Mouse (Mus musculus): ENCODE data around the gene Nps. TPM values are rescaled to one million over a fixed set of nuclear protein-coding genes. Genes with fewer than 3 reads are reported as not detected.
"Not testable (repeated sequence)": the region's sequence is repeated elsewhere in the genome, so short reads cannot be mapped to it uniquely, and the experiment has no call there.

The Nps gene
- not detected in 2 replicates for polyA plus RNA-seq (2016; fragmentation: Nextera tagmentation; extraction: Ambion mirVana)

GRCm38 (mm10) chr7:135258053-135258753, at the start of gene Nps:
Gene Nps, plus strand, starts transcription at chr7:135258703.
- H3K9me3 ChIP-seq; H3K4me3 ChIP-seq; H3K36me3 ChIP-seq (replicated peaks); DNase-seq (ENCODE audit: extremely low spot score, low spot score); H3K27ac ChIP-seq; H3K27me3 ChIP-seq (ENCODE audit: poor library complexity, severe bottlenecking); H3K4me1 ChIP-seq: not testable (repeated sequence)
- WGBS: 92% methylated on average over 19 of the region's 19 CpGs

DNA sequence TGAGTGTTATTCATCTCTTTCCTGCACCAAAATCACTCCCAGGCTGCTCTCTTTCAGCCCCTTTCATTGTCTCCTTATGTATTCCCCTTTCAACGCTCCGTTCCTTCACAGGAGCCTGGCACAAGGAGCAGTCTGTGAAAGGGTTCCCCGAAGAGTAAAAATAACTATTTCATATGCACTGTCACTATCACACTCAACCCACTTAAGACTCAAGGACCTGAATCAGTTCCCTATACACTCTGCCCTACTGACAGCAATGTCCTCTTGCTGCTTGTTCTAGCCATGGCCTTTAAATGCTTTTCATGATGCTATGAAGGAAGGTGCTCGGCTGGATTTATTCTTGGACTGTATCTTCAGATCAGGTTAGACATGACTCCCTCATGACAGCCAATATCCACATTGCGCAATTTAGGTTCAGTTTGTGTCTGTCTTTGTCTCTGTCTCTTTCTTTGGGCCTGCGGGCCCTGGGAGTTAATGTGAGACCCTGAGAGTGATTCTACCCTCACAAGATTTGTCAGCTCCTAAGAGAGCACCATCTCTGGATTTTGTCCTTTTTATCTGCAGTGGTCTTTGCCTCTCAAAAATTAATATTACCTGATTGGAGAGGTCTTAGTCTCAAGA, 49.4 kb upstream of the Nps start:
- Histone ChIP-seq H3K4me1 (no peaks in the 10 kb centered on the region), H3K9me3 (no peaks in the 10 kb centered on the region), H3K36me3 (replicated peaks) (no peaks in the 10 kb centered on the region), H3K4me3 (no peak overlapping the region), H3K27me3 (ENCODE audit: poor library complexity, severe bottlenecking) (no peaks in the 10 kb centered on the region), H3K27ac (no peak overlapping the region)
- no peak for DNase-seq (ENCODE audit: extremely low spot score, low spot score)
- WGBS: 90% methylated on average over 6 of the region's 6 CpGs

DNA sequence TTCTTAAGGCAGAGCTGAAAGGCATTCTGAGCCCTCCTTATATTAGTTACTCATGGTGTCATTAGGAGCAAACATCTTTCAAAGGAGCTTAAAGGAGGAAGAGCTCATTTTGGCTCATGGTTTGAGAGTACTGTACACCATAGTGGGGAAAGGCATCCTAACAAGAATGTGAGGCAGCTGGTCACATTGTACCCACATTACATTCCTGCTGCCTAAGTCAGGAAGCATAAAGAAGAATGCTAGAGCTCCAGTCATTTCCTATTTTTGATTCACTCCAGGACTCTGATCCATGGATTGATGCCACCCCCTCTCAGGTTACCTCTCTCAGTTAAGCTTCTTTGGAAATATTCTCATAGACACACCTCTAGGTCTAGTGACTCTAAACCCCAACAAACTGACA, 48.2 kb upstream of the Nps start:
- no peaks in the 10 kb centered on the region for H3K4me1 ChIP-seq
- H3K4me3 ChIP-seq: no peak overlapping the region
- no peaks in the 10 kb centered on the region for H3K9me3 ChIP-seq
- H3K36me3 ChIP-seq (replicated peaks): no peaks in the 10 kb centered on the region
- H3K27me3 ChIP-seq (ENCODE audit: poor library complexity, severe bottlenecking): no peaks in the 10 kb centered on the region
- no peak overlapping the region for H3K27ac ChIP-seq
- no peak for DNase-seq (ENCODE audit: extremely low spot score, low spot score)

DNA sequence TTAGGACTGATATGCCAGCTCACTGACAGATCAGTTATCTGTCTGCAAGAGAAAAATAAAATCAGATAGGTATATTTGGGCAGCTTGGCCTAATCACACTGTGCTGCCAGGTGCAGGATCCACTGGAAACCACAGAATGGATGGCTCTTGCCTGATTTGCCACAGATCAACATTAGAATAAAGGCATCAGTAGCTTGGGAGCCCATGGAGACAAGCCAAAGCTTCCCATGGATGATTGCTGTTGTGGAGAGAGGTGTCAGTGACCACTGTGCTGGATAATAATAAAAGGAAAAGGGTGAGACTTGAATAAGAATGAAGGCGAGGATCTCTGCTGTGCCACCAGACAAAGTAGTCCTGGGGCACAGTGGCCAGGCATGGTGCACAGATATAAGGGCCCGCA, 47.7 kb upstream of the Nps start:
- DNase-seq (ENCODE audit: extremely low spot score, low spot score): no peak
- no peaks in the 10 kb centered on the region for H3K36me3 ChIP-seq (replicated peaks)
- no peaks in the 10 kb centered on the region for H3K27me3 ChIP-seq (ENCODE audit: poor library complexity, severe bottlenecking)
- no peaks in the 10 kb centered on the region for H3K9me3 ChIP-seq
- no peak overlapping the region for H3K4me3 ChIP-seq
- H3K27ac ChIP-seq: no peak overlapping the region
- 89% methylated on average over 2 of the region's 2 CpGs for WGBS
- no peaks in the 10 kb centered on the region for H3K4me1 ChIP-seq

- no peaks in the 10 kb centered on the region for H3K4me1 ChIP-seq
- 85% methylated on average over 2 of the region's 2 CpGs for WGBS
- H3K9me3 ChIP-seq: no peaks in the 10 kb centered on the region
- DNase-seq (ENCODE audit: extremely low spot score, low spot score): no peak
- H3K27ac ChIP-seq: no peak overlapping the region
- H3K27me3 ChIP-seq (ENCODE audit: poor library complexity, severe bottlenecking): no peaks in the 10 kb centered on the region
- H3K36me3 ChIP-seq (replicated peaks): no peaks in the 10 kb centered on the region
- no peak overlapping the region for H3K4me3 ChIP-seq
These were observed 46.0 kb upstream of the Nps start for GRCm38 (mm10) chr7:135212505-135212904.

- H3K27ac ChIP-seq: no peak overlapping the region
- no peaks in the 10 kb centered on the region for H3K27me3 ChIP-seq (ENCODE audit: poor library complexity, severe bottlenecking)
- no peak for DNase-seq (ENCODE audit: extremely low spot score, low spot score)
- no peaks in the 10 kb centered on the region for H3K9me3 ChIP-seq
- WGBS: 86% methylated on average over 2 of the region's 2 CpGs
- no peaks in the 10 kb centered on the region for H3K36me3 ChIP-seq (replicated peaks)
- H3K4me1 ChIP-seq: no peaks in the 10 kb centered on the region
- no peak overlapping the region for H3K4me3 ChIP-seq
These were observed 37.0 kb upstream of the Nps start for GRCm38 (mm10) chr7:135221475-135221874.

DNA sequence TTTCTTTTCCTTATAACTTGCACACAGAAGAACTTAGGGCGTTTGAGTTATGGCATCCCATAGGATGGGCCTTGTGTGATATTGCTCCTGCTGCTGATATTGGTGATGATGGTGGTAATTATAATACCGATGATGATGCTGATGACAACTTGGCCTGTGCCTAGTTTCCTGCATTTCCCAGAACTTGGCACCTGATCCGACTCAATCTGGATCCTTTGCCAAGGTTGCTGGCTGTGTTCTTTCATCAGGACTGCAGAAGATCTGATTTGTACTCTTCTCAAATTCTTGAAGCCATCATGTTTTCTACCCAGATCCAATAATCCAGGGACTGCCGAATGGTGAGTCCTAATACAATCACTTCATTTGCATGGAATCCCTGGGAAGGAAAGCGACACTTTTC, 32.5 kb upstream of the Nps start:
- 91% methylated on average over 5 of the region's 5 CpGs for WGBS
- no peaks in the 10 kb centered on the region for H3K9me3 ChIP-seq
- H3K4me3 ChIP-seq: no peak overlapping the region
- H3K36me3 ChIP-seq (replicated peaks): no peaks in the 10 kb centered on the region
- no peaks in the 10 kb centered on the region for H3K27me3 ChIP-seq (ENCODE audit: poor library complexity, severe bottlenecking)
- no peak for DNase-seq (ENCODE audit: extremely low spot score, low spot score)
- no peak overlapping the region for H3K27ac ChIP-seq
- no peaks in the 10 kb centered on the region for H3K4me1 ChIP-seq

DNA sequence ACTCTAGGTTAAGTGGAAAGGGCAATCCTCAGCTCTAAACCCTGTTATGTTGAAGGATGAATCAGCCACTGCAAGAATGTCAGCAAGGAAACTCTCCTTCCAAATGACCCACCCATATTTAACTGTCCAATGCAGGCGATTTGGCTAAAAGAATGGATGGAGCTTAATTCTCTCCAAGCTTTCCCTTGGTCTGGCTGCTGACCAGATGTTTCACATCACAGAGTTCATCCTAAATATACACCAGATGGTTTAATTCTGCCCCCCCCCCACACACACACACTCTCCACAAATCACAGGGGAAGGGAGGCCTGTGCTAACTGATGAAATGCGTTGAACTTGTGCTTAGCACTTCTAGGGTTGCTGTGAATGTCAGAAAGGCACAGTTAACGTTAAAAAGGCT, 21.4 kb upstream of the Nps start:
- Histone ChIP-seq H3K4me3 (no peak overlapping the region), H3K9me3 (no peaks in the 10 kb centered on the region), H3K27me3 (ENCODE audit: poor library complexity, severe bottlenecking) (no peaks in the 10 kb centered on the region), H3K36me3 (replicated peaks) (no peaks in the 10 kb centered on the region), H3K27ac (no peak overlapping the region), H3K4me1 (peaks cover 5% of the 10 kb centered on the region; the same call in 1 of the 2 replicates)
- DNase-seq (ENCODE audit: extremely low spot score, low spot score): peak; percentile 22
- WGBS: 62% methylated on average over 3 of the region's 3 CpGs

GRCm38 (mm10) chr7:135239441-135239840, 19.1 kb upstream of the Nps start:
- peaks cover 5% of the 10 kb centered on the region; the same call in 1 of the 2 replicates for H3K4me1 ChIP-seq
- WGBS: 90% methylated on average over 4 of the region's 4 CpGs
- no peaks in the 10 kb centered on the region for H3K36me3 ChIP-seq (replicated peaks)
- H3K27ac ChIP-seq: no peak overlapping the region
- no peak for DNase-seq (ENCODE audit: extremely low spot score, low spot score)
- H3K9me3 ChIP-seq: no peaks in the 10 kb centered on the region
- H3K27me3 ChIP-seq (ENCODE audit: poor library complexity, severe bottlenecking): no peaks in the 10 kb centered on the region
- no peak overlapping the region for H3K4me3 ChIP-seq

- DNase-seq (ENCODE audit: extremely low spot score, low spot score): no peak
- Histone ChIP-seq H3K27me3 (ENCODE audit: poor library complexity, severe bottlenecking) (no peaks in the 10 kb centered on the region), H3K9me3 (no peaks in the 10 kb centered on the region), H3K27ac (no peak overlapping the region), H3K36me3 (replicated peaks) (no peaks in the 10 kb centered on the region), H3K4me3 (no peak overlapping the region), H3K4me1 (peaks cover 5% of the 10 kb centered on the region; the same call in 1 of the 2 replicates)
- 86% methylated on average over 6 of the region's 6 CpGs for WGBS
These were observed 18.5 kb upstream of the Nps start for GRCm38 (mm10) chr7:135240006-135240405.

- Histone ChIP-seq H3K27me3 (ENCODE audit: poor library complexity, severe bottlenecking) (no peaks in the 10 kb centered on the region), H3K4me1 (peaks cover 5% of the 10 kb centered on the region; the same call in 1 of the 2 replicates), H3K27ac (no peak overlapping the region), H3K9me3 (no peaks in the 10 kb centered on the region), H3K4me3 (no peak overlapping the region), H3K36me3 (replicated peaks) (no peaks in the 10 kb centered on the region)
- no peak for DNase-seq (ENCODE audit: extremely low spot score, low spot score)
- 92% methylated on average over 2 of the region's 2 CpGs for WGBS
These were observed 17.9 kb upstream of the Nps start for GRCm38 (mm10) chr7:135240636-135241035.

GRCm38 (mm10) chr7:135244171-135244880, 14.2 kb upstream of the Nps start:
- no peaks in the 10 kb centered on the region for H3K27me3 ChIP-seq (ENCODE audit: poor library complexity, severe bottlenecking)
- no peak for DNase-seq (ENCODE audit: extremely low spot score, low spot score)
- H3K9me3 ChIP-seq: no peaks in the 10 kb centered on the region
- H3K36me3 ChIP-seq (replicated peaks): no peaks in the 10 kb centered on the region
- no peaks in the 10 kb centered on the region for H3K4me1 ChIP-seq
- no peak overlapping the region for H3K27ac ChIP-seq
- no peak overlapping the region for H3K4me3 ChIP-seq
- WGBS: 89% methylated on average over 9 of the region's 9 CpGs

DNA sequence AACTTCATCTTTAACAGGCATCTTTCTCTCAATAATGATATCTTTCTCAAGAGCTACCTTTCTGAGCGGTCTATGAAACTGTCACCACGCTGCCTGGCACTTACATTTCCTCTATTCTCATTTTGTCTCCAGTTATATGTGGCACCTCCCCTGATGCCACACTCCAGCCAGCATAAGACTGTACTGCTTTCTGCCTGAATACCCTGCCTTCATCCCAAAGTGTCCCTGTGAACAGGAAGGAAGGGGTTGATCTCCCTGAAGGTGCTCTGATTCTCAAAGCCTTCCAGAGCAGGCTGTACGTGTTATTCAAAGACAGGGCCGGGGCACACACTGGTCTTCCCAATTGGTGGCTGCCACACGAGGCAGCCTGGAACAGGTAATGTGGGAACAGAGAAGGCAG, 12.1 kb upstream of the Nps start:
- Histone ChIP-seq H3K4me1 (no peaks in the 10 kb centered on the region), H3K36me3 (replicated peaks) (no peaks in the 10 kb centered on the region), H3K27ac (no peak overlapping the region), H3K27me3 (ENCODE audit: poor library complexity, severe bottlenecking) (no peaks in the 10 kb centered on the region), H3K9me3 (no peaks in the 10 kb centered on the region), H3K4me3 (no peak overlapping the region)
- WGBS: 87% methylated on average over 5 of the region's 5 CpGs
- no peak for DNase-seq (ENCODE audit: extremely low spot score, low spot score)

All from forebrain, embryonic 10.5 days (tissue).